Mouse (Mus musculus) cerebellum, postnatal 25 days (tissue): ENCODE data around the gene Cldn13.

Experiments used
- DNase-seq, 2 experiments: peaks; one replicate each; pipeline ENCODE4 v3.0.0; 2021; ENCODE audit warnings: mixed read lengths in 2 of 2

The Cldn13 gene

GRCm38 (mm10) chr5:134888505-134888904 is 26.8 kb downstream of the Cldn13 start:
- no peak for DNase-seq

- DNase-seq, result no peak
Measured at GRCm38 (mm10) chr5:134887447-134888335, 27.6 kb downstream of the Cldn13 start.

GRCm38 (mm10) chr5:134883077-134883476 is 32.2 kb downstream of the Cldn13 start:
- DNase-seq, result peak; percentile 80 to 83

- DNase-seq, result no peak
Measured at GRCm38 (mm10) chr5:134876801-134877200, 38.5 kb downstream of the Cldn13 start.

- DNase-seq, result no peak
Measured at GRCm38 (mm10) chr5:134875245-134875644, 40.1 kb downstream of the Cldn13 start.

GRCm38 (mm10) chr5:134873956-134874879 is 41.1 kb downstream of the Cldn13 start:
- peak; percentile 22 to 47 for DNase-seq

GRCm38 (mm10) chr5:134873034-134873433 is 42.3 kb downstream of the Cldn13 start:
- DNase-seq, result no peak

- no peak for DNase-seq
Measured at GRCm38 (mm10) chr5:134872597-134872996, 42.7 kb downstream of the Cldn13 start.

- no peak for DNase-seq
Measured at GRCm38 (mm10) chr5:134868506-134868905, 46.8 kb downstream of the Cldn13 start.

- DNase-seq, result no peak
Measured at GRCm38 (mm10) chr5:134867320-134868144, 47.8 kb downstream of the Cldn13 start.

- peak; percentile 60 to 77 for DNase-seq
Measured at GRCm38 (mm10) chr5:134865158-134865557, 50.2 kb downstream of the Cldn13 start.
